ENCODE assay signal across 18 mouse cellular contexts in the genomic region with DNA sequence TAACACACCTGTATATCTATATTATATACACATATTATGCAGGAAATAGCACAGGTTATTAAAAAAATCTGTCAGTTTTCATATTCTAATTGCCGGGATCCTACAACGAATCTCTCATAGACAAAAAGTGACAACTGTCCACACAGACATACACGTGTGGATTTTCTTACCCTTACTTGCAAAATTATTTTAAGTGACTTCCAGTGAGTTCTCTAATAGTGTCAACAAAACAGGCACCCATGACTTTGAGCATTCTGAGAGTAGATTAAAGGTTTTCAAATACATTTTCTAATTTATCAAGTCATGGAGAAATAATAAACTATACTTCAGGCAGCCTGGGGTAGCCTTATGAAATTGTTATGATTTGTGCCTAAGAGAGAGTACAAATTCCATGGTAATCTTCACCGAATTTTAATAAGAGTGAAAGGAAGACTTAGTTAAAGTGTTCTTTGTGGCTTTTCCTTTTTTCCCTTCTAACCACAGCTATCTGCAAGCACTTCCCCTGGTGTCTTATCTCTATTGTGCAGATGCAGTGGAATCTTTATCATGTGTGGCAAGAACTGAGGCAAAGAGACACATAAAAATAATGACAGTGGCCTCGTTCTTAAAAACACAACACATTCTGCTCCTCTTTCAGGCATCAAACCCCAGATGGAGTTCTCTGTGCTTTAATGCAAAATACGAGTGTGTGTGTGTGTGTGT.
DNase-seq lines count a peak whose midpoint lies in the region; ATAC-seq and TF ChIP-seq lines count a peak whose summit lies in the region.
"Had no signal": no experiment of that assay in that cellular context is flagged by ENCODE, and none has a peak within 500 bp of the region (broad histone marks: within the 10 kb centered on the region; RNA-seq: fewer than 3 reads in every experiment).

No protein-coding gene starts in this region.

- H3K9ac ChIP-seq in forebrain, embryonic 12.5 days: no peak overlapping the region
- no peak overlapping the region for H3K9ac ChIP-seq in forebrain, postnatal 0 days
- H3K9ac ChIP-seq in liver, embryonic 15.5 days: peak overlapping the region; percentile 37; the same call in 1 of the 2 replicates
- H3K9ac ChIP-seq: embryonic facial prominence, embryonic 15.5 days; heart, embryonic 15.5 days; hindbrain, embryonic 14.5 days; limb, embryonic 15.5 days had no signal

- 66% methylated on average over 6 of the region's 6 CpGs for WGBS in forebrain, embryonic 12.5 days
- 56% methylated on average over 6 of the region's 6 CpGs for WGBS in forebrain, postnatal 0 days
- WGBS in liver, embryonic 15.5 days (ENCODE audit: insufficient replicate concordance): 14% methylated on average over 6 of the region's 6 CpGs

- DNase-seq in forebrain, postnatal 0 days: no peak
- DNase-seq in 416B (ENCODE audit: low read depth): peak; percentile 90
- DNase-seq in B cell, adult 2 months: no peak
- no peak for DNase-seq in T-cell, adult 2 months (ENCODE audit: low spot score)
- no peak for DNase-seq in cerebellum, postnatal 4 days (ENCODE audit: low spot score in 2 of 2)
- DNase-seq: adrenal gland, postnatal 10 days; cerebellum, adult 11 months; gastrocnemius, postnatal 14 days; kidney, adult 18-20 months; thymus, postnatal 36 days had no signal

- H3K4me3 ChIP-seq in forebrain, embryonic 12.5 days (replicated peaks): no peak overlapping the region
- no peak overlapping the region for H3K4me3 ChIP-seq in forebrain, postnatal 0 days (ENCODE audit: low read depth, low read length)
- H3K4me3 ChIP-seq in liver, embryonic 15.5 days (replicated peaks): 0 out of 2 replicates have a peak overlapping the region, but pooled peaks have one; percentile 1
- H3K4me3 ChIP-seq: embryonic facial prominence, embryonic 15.5 days; heart, embryonic 15.5 days; limb, embryonic 15.5 days had no signal

- H3K9me3 ChIP-seq in forebrain, embryonic 12.5 days: no peaks in the 10 kb centered on the region
- H3K9me3 ChIP-seq in forebrain, postnatal 0 days (ENCODE audit: low read length): no peaks in the 10 kb centered on the region
- no peaks in the 10 kb centered on the region for H3K9me3 ChIP-seq in liver, embryonic 15.5 days (replicated peaks)
- H3K9me3 ChIP-seq: embryonic facial prominence, embryonic 15.5 days; heart, embryonic 15.5 days; limb, embryonic 15.5 days had no signal

- no peak for TF ChIP-seq CTCF in forebrain, postnatal 0 days (IDR thresholded peaks at IDR 0.05; ENCODE audit: low read depth)

- no peaks in the 10 kb centered on the region for H3K36me3 ChIP-seq in forebrain, embryonic 12.5 days (replicated peaks)
- no peaks in the 10 kb centered on the region for H3K36me3 ChIP-seq in forebrain, postnatal 0 days (ENCODE audit: insufficient read depth)
- no peaks in the 10 kb centered on the region for H3K36me3 ChIP-seq in liver, embryonic 15.5 days (replicated peaks)
- H3K36me3 ChIP-seq: embryonic facial prominence, embryonic 15.5 days; heart, embryonic 15.5 days; limb, embryonic 15.5 days had no signal

- no peaks in the 10 kb centered on the region for H3K27me3 ChIP-seq in forebrain, embryonic 12.5 days
- H3K27me3 ChIP-seq in forebrain, postnatal 0 days (ENCODE audit: insufficient read depth, low read length): no peaks in the 10 kb centered on the region
- H3K27me3 ChIP-seq in liver, embryonic 15.5 days: no peaks in the 10 kb centered on the region
- H3K27me3 ChIP-seq: embryonic facial prominence, embryonic 15.5 days; heart, embryonic 15.5 days; limb, embryonic 15.5 days had no signal

- ATAC-seq in forebrain, embryonic 12.5 days (ENCODE audit: low FRiP score): no peak
- ATAC-seq in forebrain, postnatal 0 days: no peak
- peak; percentile 94 for ATAC-seq in erythroblast, adult 5-6 weeks (replicated peaks; ENCODE audit: low FRiP score, poor library complexity, severe bottlenecking)
- peak; percentile 92 for ATAC-seq in liver, embryonic 15.5 days (ENCODE audit: insufficient read depth)

- H3K4me1 ChIP-seq in forebrain, embryonic 12.5 days: peaks cover 13% of the 10 kb centered on the region
- no peaks in the 10 kb centered on the region for H3K4me1 ChIP-seq in forebrain, postnatal 0 days (ENCODE audit: insufficient read depth)
- peaks cover 36% of the 10 kb centered on the region for H3K4me1 ChIP-seq in liver, embryonic 15.5 days (replicated peaks)
- H3K4me1 ChIP-seq: embryonic facial prominence, embryonic 15.5 days; heart, embryonic 15.5 days; limb, embryonic 15.5 days had no signal

- no peak overlapping the region for H3K4me2 ChIP-seq in forebrain, embryonic 12.5 days
- no peak overlapping the region for H3K4me2 ChIP-seq in forebrain, postnatal 0 days (ENCODE audit: low read depth)
- H3K4me2 ChIP-seq in liver, embryonic 15.5 days: peak overlapping the region; percentile 59
- H3K4me2 ChIP-seq: embryonic facial prominence, embryonic 15.5 days; heart, embryonic 15.5 days; hindbrain, embryonic 14.5 days; limb, embryonic 15.5 days had no signal

- H3K27ac ChIP-seq in forebrain, embryonic 12.5 days: peak overlapping the region; percentile 36; the same call in 1 of the 2 replicates
- H3K27ac ChIP-seq in forebrain, postnatal 0 days (ENCODE audit: low read depth, low read length): no peak overlapping the region
- peak overlapping the region; percentile 80 for H3K27ac ChIP-seq in liver, embryonic 15.5 days (replicated peaks)
- H3K27ac ChIP-seq: embryonic facial prominence, embryonic 15.5 days; heart, embryonic 15.5 days; hindbrain, embryonic 14.5 days; limb, embryonic 15.5 days; macrophage had no signal

Comparison
In these comparisons a context has a peak if more than half of its experiments do, and no peak if none do; other contexts are left out.
1. ATAC-seq: peak in erythroblast, adult 5-6 weeks (single experiment) and liver, embryonic 15.5 days (single experiment); none in forebrain, embryonic 12.5 days (single experiment) and forebrain, postnatal 0 days (single experiment).